Mouse (Mus musculus) gastrocnemius, postnatal 36 days (tissue): ENCODE data around the gene Ddx58. TPM values are rescaled to one million over a fixed set of nuclear protein-coding genes. Genes with fewer than 3 reads are reported as not detected.

Source experiments
- total RNA-seq, 2 experiments: library from RNA; stranded (reverse); gene quantifications; 2 replicates each; pipeline ENCODE4 v1.2.3; 2021

Gene Ddx58
- total RNA-seq, 2 experiments from 2014 or later, result 2.1 to 3.0 TPM

Other genes starting within 250 kb of the Ddx58 start
- gene Aco1, start 96.7 kb downstream of the Ddx58 start, total RNA-seq, result 10 to 100 TPM; 15.2 to 18.6 TPM
- gene Smim27, start 29.8 kb upstream of the Ddx58 start, total RNA-seq, result 10 to 100 TPM; 38.1 to 44.5 TPM
- gene Topors, start 30.0 kb upstream of the Ddx58 start, total RNA-seq, result 1 to 10 TPM; 6.6 to 9.3 TPM
- gene Ndufb6, start 39.6 kb upstream of the Ddx58 start, total RNA-seq, result 100 to 1,000 TPM; 253 to 256 TPM
- gene Tmem215, start 232.4 kb upstream of the Ddx58 start, total RNA-seq, result not detected